Mouse (Mus musculus): ENCODE results near the gene Arsa.

DNA sequence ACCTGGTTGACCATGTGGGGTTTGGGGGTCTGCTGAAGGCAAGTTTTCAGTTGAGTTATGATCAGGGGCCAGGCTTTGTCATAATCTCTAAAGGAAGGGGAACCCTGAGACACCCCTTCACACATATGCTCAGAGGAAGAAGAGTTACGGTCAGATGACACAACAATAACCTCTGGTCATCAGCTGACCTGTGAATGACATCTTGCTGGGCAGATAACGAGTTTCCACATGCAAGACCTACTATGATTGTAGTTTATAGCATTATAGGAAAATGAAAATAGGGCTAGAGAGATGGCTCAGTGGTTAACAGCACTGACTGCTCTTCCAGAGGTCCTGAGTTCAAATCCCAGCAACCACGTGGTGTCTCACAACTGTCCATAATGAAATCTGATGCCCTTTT, 1.4 kb upstream of the Arsa start:
- TF ChIP-seq RAD21 (IDR thresholded peaks at IDR 0.05; ENCODE audit: low read depth, low read length) (no peak), CTCF (IDR thresholded peaks at IDR 0.05 in 2 of 3, conservative IDR thresholded peaks at IDR 0.05 in 1 of 3; ENCODE audit: control insufficient read depth in 1 of 3, insufficient read depth in 1 of 3, low read depth in 2 of 3, low read length in 3 of 3, poor library complexity in 1 of 3, severe bottlenecking in 1 of 3) (no peak), POLR2A (IDR thresholded peaks at IDR 0.05; ENCODE audit: control insufficient read depth in 1 of 2, insufficient read depth in 1 of 2, low read depth in 1 of 2, low read length in 2 of 2, poor library complexity in 1 of 2) (no peak), NELFE (IDR thresholded peaks at IDR 0.05; ENCODE audit: low read depth, low read length) (no peak), SMC3 (IDR thresholded peaks at IDR 0.05; ENCODE audit: low read depth, low read length) (no peak), MAZ (IDR thresholded peaks at IDR 0.05; ENCODE audit: low read depth, low read length) (no peak), EP300 (IDR thresholded peaks at IDR 0.05; ENCODE audit: low read depth in 1 of 2, low read length in 2 of 2) (no peak), TAL1 (IDR thresholded peaks at IDR 0.05; ENCODE audit: low read length) (no peak), HCFC1 (IDR thresholded peaks at IDR 0.05; ENCODE audit: low read depth, low read length) (no peak), KAT2A (conservative IDR thresholded peaks at IDR 0.05; ENCODE audit: low read depth, low read length) (no peak), ZNF384 (IDR thresholded peaks at IDR 0.05; ENCODE audit: low read depth, low read length) (no peak), NRF1 (IDR thresholded peaks at IDR 0.05; ENCODE audit: insufficient read depth, low read depth, low read length, poor library complexity, severe bottlenecking) (no peak)

All from MEL (cell line).